Mouse (Mus musculus) mouse embryonic stem cell (cell line): ENCODE data around the gene Abr.

Source experiments
- in situ Hi-C, 2 experiments: fragments of 300-500 bp; cut with MboI; formaldehyde crosslinking; loops; 1 replicate in 1 of 2; 3 replicates in 1 of 2; pipeline ENCODE4 v1.14.3; 2019 to 2020; ENCODE audit warnings: low sequenced_read_pairs in 2 of 2, low pct_unique_long_range_greater_than_20kb in 1 of 2, mixed read lengths in 1 of 2; ENCODE audit not compliant: unreplicated experiment in 1 of 2

The Abr gene

GRCm38 (mm10) chr11:76530966-76531678, 91.0 kb downstream of the Abr start:
- in situ Hi-C loops: loop anchor here in 1 of 2 experiments (10.0 kb wide), 1 partner anchor 94 kb away; the partner anchor contains the start of gene Abr

- in situ Hi-C loops: loop anchor here in 1 of 2 experiments (10.0 kb wide), 1 partner anchor 94 kb away; the partner anchor contains the start of gene Abr
Observed at GRCm38 (mm10) chr11:76530168-76530935, 91.8 kb downstream of the Abr start.

GRCm38 (mm10) chr11:76529352-76530141, 92.6 kb downstream of the Abr start:
- in situ Hi-C loops: loop anchor here in 1 of 2 experiments (10.0 kb wide), 2 partner anchors 45 to 95 kb away; partner anchors contain the start of gene Abr

GRCm38 (mm10) chr11:76525646-76526351, 96.3 kb downstream of the Abr start:
- in situ Hi-C loops: loop anchor here in 1 of 2 experiments (10.0 kb wide), 1 partner anchor 49 kb away; no protein-coding TSS in a partner anchor

DNA sequence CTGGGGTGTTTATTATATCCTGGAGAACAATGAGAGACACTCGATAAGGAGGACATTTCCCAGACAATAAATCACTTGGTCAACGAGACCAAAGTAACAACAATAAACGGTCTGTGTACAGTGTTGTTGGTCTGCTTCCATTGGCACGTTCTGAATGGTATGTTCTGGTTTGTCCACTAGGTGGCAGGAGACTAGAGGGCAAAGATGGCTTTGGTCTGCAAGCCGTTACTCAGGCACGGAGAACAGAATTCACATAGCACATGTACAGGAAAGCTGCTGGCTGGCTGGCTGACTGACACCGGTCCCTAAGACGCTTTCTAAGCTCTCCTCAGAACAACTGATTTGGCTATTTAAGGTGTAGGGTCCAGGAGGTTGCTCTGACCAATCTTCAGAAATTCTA, 97.2 kb downstream of the Abr start:
- in situ Hi-C loops: loop anchor here in 1 of 2 experiments (10.0 kb wide), 1 partner anchor 50 kb away; no protein-coding TSS in a partner anchor

DNA sequence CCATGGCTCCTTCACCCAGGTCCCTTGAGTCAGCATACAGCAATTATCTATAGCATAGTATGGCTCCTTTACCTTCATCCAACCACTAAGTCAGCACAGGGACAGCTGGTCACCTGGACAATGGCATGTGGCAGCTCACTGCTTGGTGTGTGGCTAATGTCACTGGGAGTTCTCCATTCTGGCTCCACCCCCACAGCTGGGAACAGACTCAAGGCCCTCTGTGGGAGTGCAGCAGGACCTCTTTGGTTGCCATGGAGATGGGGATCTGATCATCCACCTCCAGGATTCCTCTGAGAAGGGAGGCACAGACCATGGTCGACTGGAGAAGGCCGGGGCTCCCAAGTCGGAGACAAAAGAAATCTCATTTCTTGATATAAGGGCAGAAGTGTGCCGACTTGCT, 98.8 kb downstream of the Abr start:
- in situ Hi-C loops: loop anchor here in 1 of 2 experiments (10.0 kb wide), 1 partner anchor 51 kb away; no protein-coding TSS in a partner anchor

GRCm38 (mm10) chr11:76520889-76521288, 101.2 kb downstream of the Abr start:
- in situ Hi-C loops: loop anchor here in 1 of 2 experiments (10.0 kb wide), 1 partner anchor 54 kb away; no protein-coding TSS in a partner anchor

DNA sequence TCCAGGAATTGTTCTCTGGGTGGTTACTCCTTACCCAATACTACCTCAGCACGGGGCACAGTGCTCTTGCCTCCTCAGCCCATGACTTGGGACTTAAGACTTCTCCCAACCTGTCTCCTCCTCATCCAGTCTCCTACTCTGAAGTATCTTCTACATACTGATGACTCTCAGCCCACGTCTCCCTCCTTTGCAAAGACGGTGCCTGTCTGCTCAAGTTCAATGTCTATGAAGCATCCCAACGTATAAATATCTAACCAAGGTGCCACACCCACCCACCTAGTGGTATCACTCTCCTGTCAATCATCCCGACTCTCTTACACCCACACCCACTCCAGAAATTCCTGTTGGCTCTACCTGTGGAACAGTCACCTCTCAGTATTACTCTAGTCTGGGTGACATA, 103.5 kb downstream of the Abr start:
- in situ Hi-C loops: loop anchor here in 1 of 2 experiments (5.0 kb wide), 1 partner anchor 124 kb away; no protein-coding TSS in a partner anchor

DNA sequence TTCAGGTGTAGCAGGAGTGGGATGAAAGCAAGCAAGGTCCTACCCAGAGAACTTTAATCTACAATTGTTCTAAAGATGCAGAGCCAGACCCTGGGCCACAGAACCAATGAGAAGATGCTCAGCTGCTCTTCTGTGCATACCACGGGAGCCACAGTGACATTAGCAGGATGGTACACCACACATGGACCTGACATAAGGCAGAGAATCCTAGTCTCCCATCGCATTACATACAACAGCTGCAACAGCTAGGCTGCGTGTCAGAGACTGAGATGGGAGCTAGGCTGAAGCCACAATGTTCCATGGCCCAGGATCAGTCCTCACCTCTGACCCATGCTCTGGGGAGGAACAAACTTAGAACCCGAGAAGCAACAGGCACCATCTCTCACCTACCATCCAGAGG, 104.0 kb downstream of the Abr start:
- in situ Hi-C loops: loop anchor here in 1 of 2 experiments (5.0 kb wide), 1 partner anchor 124 kb away; no protein-coding TSS in a partner anchor

- in situ Hi-C loops: loop anchor here in 1 of 2 experiments (5.0 kb wide), 1 partner anchor 125 kb away; no protein-coding TSS in a partner anchor
Observed at GRCm38 (mm10) chr11:76516951-76517350, 105.2 kb downstream of the Abr start.

DNA sequence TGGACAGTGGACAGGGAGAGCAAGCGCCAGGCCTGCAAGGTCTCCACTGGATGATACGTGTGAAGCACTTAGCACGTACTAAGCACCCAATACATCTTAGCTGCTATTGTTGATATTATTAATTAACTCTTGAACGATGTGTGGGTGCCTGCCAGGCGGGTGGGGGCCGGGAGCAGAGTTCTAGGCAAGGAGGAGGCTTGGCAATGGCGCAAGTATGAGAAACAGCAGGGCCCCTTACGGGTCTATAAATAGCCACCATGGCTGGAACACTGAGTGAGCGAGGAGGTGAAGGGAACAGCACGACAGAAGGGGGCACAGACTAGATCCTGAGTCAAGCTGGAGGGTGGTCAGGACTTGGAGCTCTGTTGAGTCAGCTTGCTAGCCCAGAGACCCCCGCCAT, 107.0 kb downstream of the Abr start:
- in situ Hi-C loops: loop anchor here in 1 of 2 experiments (5.0 kb wide), 1 partner anchor 127 kb away; no protein-coding TSS in a partner anchor

DNA sequence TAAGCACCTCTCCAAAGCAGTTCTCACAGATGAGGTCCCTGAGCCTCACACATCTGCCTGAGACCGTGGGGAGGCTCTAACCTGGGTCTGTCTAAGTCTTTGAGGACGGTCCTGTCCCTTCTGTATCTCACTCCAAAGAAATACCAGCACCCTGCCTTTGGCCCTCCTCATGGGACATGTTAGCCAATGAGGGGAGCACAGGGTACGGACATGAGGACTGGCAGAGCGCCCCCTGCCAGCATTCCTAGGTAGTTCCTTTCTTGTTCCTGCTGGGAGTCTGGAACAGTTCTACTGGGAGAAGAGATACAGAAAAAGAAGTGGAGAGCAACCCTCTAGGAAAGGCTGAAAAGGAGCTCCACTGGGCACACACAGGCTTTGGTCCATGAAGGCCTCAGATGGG, 111.1 kb downstream of the Abr start:
- in situ Hi-C loops: no loop called here

DNA sequence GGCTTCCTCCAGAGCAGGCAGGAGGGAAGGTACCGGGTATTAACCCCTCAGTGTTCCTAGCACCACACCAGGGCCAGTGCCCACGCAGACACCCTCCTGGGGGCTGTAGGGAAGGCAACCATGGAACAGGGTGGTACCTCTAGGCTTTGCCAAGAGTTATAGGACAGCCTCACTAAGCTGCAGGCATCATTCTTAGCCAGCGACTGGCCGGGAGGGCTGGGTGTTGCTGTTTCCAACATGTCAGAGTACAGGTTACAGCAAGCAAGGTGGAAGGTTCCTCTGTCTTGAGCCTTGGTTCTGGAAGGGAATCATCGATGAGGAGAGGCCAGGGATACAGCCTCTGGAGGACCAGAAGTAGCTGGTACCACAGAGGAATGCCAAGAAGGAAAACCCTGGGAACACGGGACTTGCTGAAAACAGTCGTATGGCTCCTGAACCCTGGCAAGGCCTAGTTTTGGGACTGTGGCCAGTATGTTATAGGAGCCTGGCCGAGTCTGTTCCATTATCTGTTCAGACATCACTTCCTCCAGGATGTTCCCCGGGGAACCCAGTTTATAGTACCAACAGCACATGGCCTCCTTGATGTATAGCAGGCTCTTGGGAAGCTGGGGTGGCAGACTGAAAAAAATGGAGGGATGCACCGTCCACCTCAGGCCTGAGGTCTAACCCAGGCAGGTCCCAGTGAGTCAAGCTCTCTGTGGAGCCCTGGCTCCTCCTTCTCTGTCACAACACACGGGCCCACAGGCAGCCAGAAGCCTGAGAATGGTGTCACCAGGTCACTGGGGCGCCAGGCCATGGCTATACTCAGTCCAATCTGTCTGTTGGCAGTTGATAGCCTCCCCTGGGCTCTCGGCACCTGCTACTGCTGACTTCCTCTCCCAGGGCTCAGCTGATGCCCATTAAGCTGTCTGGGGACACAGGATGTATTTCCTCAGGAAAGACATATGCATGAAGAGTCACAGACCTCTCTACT, 112.1 kb downstream of the Abr start:
- in situ Hi-C loops: no loop called here

GRCm38 (mm10) chr11:76508831-76509595, 113.1 kb downstream of the Abr start:
- in situ Hi-C loops: no loop called here

GRCm38 (mm10) chr11:76508125-76508524, 114.0 kb downstream of the Abr start:
- in situ Hi-C loops: no loop called here
